Mouse (Mus musculus): Measurements from ENCODE around the gene St3gal3. TPM values are rescaled to one million over a fixed set of nuclear protein-coding genes. Genes with fewer than 3 reads are reported as not detected.

Gene St3gal3
- polyA plus RNA-seq, 1 experiment from 2014 or later: 5.5 TPM

- DNase-seq (ENCODE audit: low spot score) (no peak), ATAC-seq (ENCODE audit: low FRiP score) (no peak)
- Histone ChIP-seq H3K27me3 (ENCODE audit: control insufficient read depth, insufficient read depth, low read length) (no peaks in the 10 kb centered on the region), H3K36me3 (ENCODE audit: control insufficient read depth, insufficient read depth, low read length) (peaks cover 3% of the 10 kb centered on the region; the same call in 1 of the 2 replicates), H3K9me3 (ENCODE audit: control insufficient read depth, low read length) (no peaks in the 10 kb centered on the region), H3K9ac (ENCODE audit: low read depth, low read length) (no peak overlapping the region), H3K4me3 (ENCODE audit: low read depth, low read length) (no peak overlapping the region), H3K4me2 (replicated peaks; ENCODE audit: low read depth, low read length) (no peak overlapping the region), H3K4me1 (replicated peaks; ENCODE audit: control insufficient read depth, insufficient read depth, low read length) (peaks cover 8% of the 10 kb centered on the region; the same call in 1 of the 2 replicates), H3K27ac (ENCODE audit: low read depth, low read length) (no peak overlapping the region)
- 92% methylated on average over 10 of the region's 10 CpGs for WGBS
These were observed 249.6 kb downstream of the St3gal3 start for GRCm38 (mm10) chr4:117885093-117885492.

GRCm38 (mm10) chr4:117884146-117884545 lies 250.6 kb downstream of the St3gal3 start:
- H3K9ac ChIP-seq (ENCODE audit: low read depth, low read length): no peak overlapping the region
- ATAC-seq (ENCODE audit: low FRiP score): no peak
- no peaks in the 10 kb centered on the region for H3K27me3 ChIP-seq (ENCODE audit: control insufficient read depth, insufficient read depth, low read length)
- H3K27ac ChIP-seq (ENCODE audit: low read depth, low read length): no peak overlapping the region
- H3K36me3 ChIP-seq (ENCODE audit: control insufficient read depth, insufficient read depth, low read length): peaks cover under 1% of the 10 kb centered on the region; the same call in 1 of the 2 replicates
- no peak for DNase-seq (ENCODE audit: low spot score)
- H3K4me2 ChIP-seq (replicated peaks; ENCODE audit: low read depth, low read length): no peak overlapping the region
- H3K4me3 ChIP-seq (ENCODE audit: low read depth, low read length): no peak overlapping the region
- peaks cover 8% of the 10 kb centered on the region; the same call in 1 of the 2 replicates for H3K4me1 ChIP-seq (replicated peaks; ENCODE audit: control insufficient read depth, insufficient read depth, low read length)
- no peaks in the 10 kb centered on the region for H3K9me3 ChIP-seq (ENCODE audit: control insufficient read depth, low read length)
- WGBS: 100% methylated on average over 1 of the region's 1 CpGs

GRCm38 (mm10) chr4:117882701-117883691 lies 251.7 kb downstream of the St3gal3 start, which contains the start of gene B4galt2:
Gene B4galt2 (minus strand): TSS chr4:117883487.
- no peaks in the 10 kb centered on the region for H3K27me3 ChIP-seq (ENCODE audit: control insufficient read depth, insufficient read depth, low read length)
- H3K9ac ChIP-seq (ENCODE audit: low read depth, low read length): peak within 1 kb of the TSS; percentile 96
- H3K36me3 ChIP-seq (ENCODE audit: control insufficient read depth, insufficient read depth, low read length): no peaks in the 10 kb centered on the region
- peaks cover 8% of the 10 kb centered on the region; the same call in 1 of the 2 replicates for H3K4me1 ChIP-seq (replicated peaks; ENCODE audit: control insufficient read depth, insufficient read depth, low read length)
- peak; percentile 76 for DNase-seq (ENCODE audit: low spot score)
- peak within 1 kb of the TSS; percentile 79 for H3K4me2 ChIP-seq (replicated peaks; ENCODE audit: low read depth, low read length)
- peak within 1 kb of the TSS; percentile 82 for H3K4me3 ChIP-seq (ENCODE audit: low read depth, low read length)
- 1% methylated on average over 57 of the region's 103 CpGs for WGBS
- peak within 1 kb of the TSS; percentile 62 for H3K27ac ChIP-seq (ENCODE audit: low read depth, low read length)
- no peaks in the 10 kb centered on the region for H3K9me3 ChIP-seq (ENCODE audit: control insufficient read depth, low read length)
- ATAC-seq (ENCODE audit: low FRiP score): peak; percentile 58

Other genes starting within 250 kb of the St3gal3 start
- 233 and 246 TPM in 2 replicates for gene Atp6v0b, start 247.6 kb downstream of the St3gal3 start, polyA plus RNA-seq (2014; fragmentation: Nextera tagmentation; extraction: Ambion mirVana)
- gene Dph2, start 242.9 kb downstream of the St3gal3 start, polyA plus RNA-seq (2014; fragmentation: Nextera tagmentation; extraction: Ambion mirVana): 21.0 and 26.8 TPM in 2 replicates
- gene Ipo13, start 219.9 kb downstream of the St3gal3 start, polyA plus RNA-seq (2014; fragmentation: Nextera tagmentation; extraction: Ambion mirVana): 43.8 and 54.5 TPM in 2 replicates
- 1.6 and 1.8 TPM in 2 replicates for gene Artn, start 205.2 kb downstream of the St3gal3 start, polyA plus RNA-seq (2014; fragmentation: Nextera tagmentation; extraction: Ambion mirVana)
- gene Kdm4a, start 45.1 kb upstream of the St3gal3 start, polyA plus RNA-seq (2014; fragmentation: Nextera tagmentation; extraction: Ambion mirVana): 58.1 and 67.5 TPM in 2 replicates
- 62.4 and 66.0 TPM in 2 replicates for gene Ptprf, start 156.5 kb upstream of the St3gal3 start, polyA plus RNA-seq (2014; fragmentation: Nextera tagmentation; extraction: Ambion mirVana)